21 mouse cellular contexts compared by ENCODE assay signal in the genomic region with DNA sequence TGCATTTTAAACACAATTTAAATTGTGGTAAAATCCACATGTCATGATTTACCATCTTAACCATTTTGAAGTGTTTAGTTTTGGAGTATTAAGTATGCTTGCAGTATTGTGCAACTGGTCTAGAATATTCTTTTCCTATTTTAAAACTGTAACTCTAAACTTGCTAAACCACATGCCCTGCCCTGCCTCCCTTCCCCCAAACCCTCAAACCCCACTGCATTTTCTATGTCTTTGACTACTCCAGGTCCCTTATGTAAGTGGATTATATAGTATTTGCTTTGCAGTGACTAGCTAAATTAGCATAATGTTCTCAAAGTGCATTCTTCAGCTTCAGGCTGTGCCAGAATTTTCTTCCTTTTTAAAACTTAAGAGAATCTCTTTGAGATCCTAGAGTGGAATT.
DNase-seq lines count a peak whose midpoint lies in the region; ATAC-seq and TF ChIP-seq lines count a peak whose summit lies in the region.
"Had no signal": no experiment of that assay in that cellular context is flagged by ENCODE, and none has a peak within 500 bp of the region (broad histone marks: within the 10 kb centered on the region; RNA-seq: fewer than 3 reads in every experiment).

No protein-coding gene starts in this region.

- DNase-seq in embryonic facial prominence, embryonic 10.5 days (ENCODE audit: low spot score), result no peak
- DNase-seq in midbrain, embryonic 11.5 days (ENCODE audit: low spot score, missing footprints), result peak; percentile 44
- DNase-seq in fibroblast of lung, adult 2 months (ENCODE audit: low read depth), result peak; percentile 31
- DNase-seq in gastrocnemius, adult 2 months, result no peak
- no peak for DNase-seq in embryo, embryonic 10.5 days (ENCODE audit: low spot score)
- DNase-seq: adrenal gland, postnatal 36 days; cerebellum, adult 18-20 months; cerebellum, postnatal 36 days; gastrocnemius, postnatal 36 days; kidney, adult 11 months; layer of hippocampus, postnatal 36 days; liver had no signal

- no peaks in the 10 kb centered on the region for H3K9me3 ChIP-seq in embryonic facial prominence, embryonic 12.5 days
- no peaks in the 10 kb centered on the region for H3K9me3 ChIP-seq in embryonic facial prominence, embryonic 10.5 days
- no peaks in the 10 kb centered on the region for H3K9me3 ChIP-seq in midbrain, embryonic 11.5 days (ENCODE audit: control insufficient read depth, low read length)
- H3K9me3 ChIP-seq in midbrain, embryonic 16.5 days (replicated peaks; ENCODE audit: control insufficient read depth, low read length, poor library complexity, severe bottlenecking), result no peaks in the 10 kb centered on the region
- H3K9me3 ChIP-seq: embryonic facial prominence, embryonic 15.5 days; forebrain, embryonic 12.5 days; heart, embryonic 10.5 days; stomach, embryonic 15.5 days had no signal

- H3K4me3 ChIP-seq in embryonic facial prominence, embryonic 12.5 days, result no peak overlapping the region
- no peak overlapping the region for H3K4me3 ChIP-seq in embryonic facial prominence, embryonic 10.5 days
- no peak overlapping the region for H3K4me3 ChIP-seq in midbrain, embryonic 11.5 days (ENCODE audit: low read depth, low read length)
- H3K4me3 ChIP-seq in midbrain, embryonic 16.5 days (ENCODE audit: low read depth, low read length), result no peak overlapping the region
- no peak overlapping the region for H3K4me3 ChIP-seq in gastrocnemius, adult 2 months
- H3K4me3 ChIP-seq: embryonic facial prominence, embryonic 15.5 days; forebrain, embryonic 12.5 days; heart, embryonic 10.5 days; stomach, embryonic 15.5 days had no signal

- no peaks in the 10 kb centered on the region for H3K27me3 ChIP-seq in embryonic facial prominence, embryonic 12.5 days
- no peaks in the 10 kb centered on the region for H3K27me3 ChIP-seq in embryonic facial prominence, embryonic 10.5 days (replicated peaks; ENCODE audit: low read depth, poor library complexity, severe bottlenecking)
- H3K27me3 ChIP-seq in midbrain, embryonic 11.5 days (ENCODE audit: control insufficient read depth, insufficient read depth, low read length), result no peaks in the 10 kb centered on the region
- H3K27me3 ChIP-seq in midbrain, embryonic 16.5 days (ENCODE audit: control insufficient read depth, insufficient read depth, low read depth, low read length), result no peaks in the 10 kb centered on the region
- H3K27me3 ChIP-seq: embryonic facial prominence, embryonic 15.5 days; forebrain, embryonic 12.5 days; stomach, embryonic 15.5 days had no signal

- no peak overlapping the region for H3K27ac ChIP-seq in embryonic facial prominence, embryonic 12.5 days
- H3K27ac ChIP-seq in embryonic facial prominence, embryonic 10.5 days (replicated peaks), result no peak overlapping the region
- no peak overlapping the region for H3K27ac ChIP-seq in midbrain, embryonic 11.5 days (ENCODE audit: low read depth, low read length)
- H3K27ac ChIP-seq in midbrain, embryonic 16.5 days (ENCODE audit: low read length), result no peak overlapping the region
- H3K27ac ChIP-seq in gastrocnemius, adult 2 months, result no peak overlapping the region
- H3K27ac ChIP-seq: forebrain, embryonic 12.5 days; heart, embryonic 10.5 days; kidney, postnatal 0 days; stomach, embryonic 15.5 days had no signal

- 0 out of 2 replicates have a peak, but pooled peaks have one; percentile 44 for ATAC-seq in embryonic facial prominence, embryonic 12.5 days (ENCODE audit: insufficient number of reproducible peaks, insufficient read depth, low FRiP score, low TSS enrichment)
- no peak for ATAC-seq in midbrain, embryonic 11.5 days (ENCODE audit: low FRiP score)
- ATAC-seq in midbrain, embryonic 16.5 days, result no peak
- ATAC-seq in megakaryocyte progenitor cell, adult 5-6 weeks (replicated peaks; ENCODE audit: poor library complexity), result peak; percentile 60; the same call in 1 of the 2 replicates

- no peak for TF ChIP-seq CTCF in gastrocnemius, adult 2 months (IDR thresholded peaks at IDR 0.05)

- no peaks in the 10 kb centered on the region for H3K36me3 ChIP-seq in embryonic facial prominence, embryonic 12.5 days
- no peaks in the 10 kb centered on the region for H3K36me3 ChIP-seq in embryonic facial prominence, embryonic 10.5 days (replicated peaks)
- H3K36me3 ChIP-seq in midbrain, embryonic 11.5 days (ENCODE audit: control insufficient read depth, insufficient read depth, low read length), result no peaks in the 10 kb centered on the region
- no peaks in the 10 kb centered on the region for H3K36me3 ChIP-seq in midbrain, embryonic 16.5 days (ENCODE audit: control insufficient read depth, insufficient read depth, low read length)
- H3K36me3 ChIP-seq: embryonic facial prominence, embryonic 15.5 days; forebrain, embryonic 12.5 days; G1E; heart, embryonic 10.5 days; stomach, embryonic 15.5 days had no signal

- intact Hi-C loops in gastrocnemius, adult 2 months (cut with DNase I), result no loop called here

- peaks cover 9% of the 10 kb centered on the region for H3K4me1 ChIP-seq in embryonic facial prominence, embryonic 12.5 days
- peaks cover 13% of the 10 kb centered on the region for H3K4me1 ChIP-seq in embryonic facial prominence, embryonic 10.5 days
- no peaks in the 10 kb centered on the region for H3K4me1 ChIP-seq in midbrain, embryonic 11.5 days (ENCODE audit: control insufficient read depth, insufficient read depth, low read length)
- H3K4me1 ChIP-seq in midbrain, embryonic 16.5 days (ENCODE audit: control insufficient read depth, insufficient read depth, low read length), result peaks cover 6% of the 10 kb centered on the region
- H3K4me1 ChIP-seq: stomach, embryonic 15.5 days had no signal

- no peak overlapping the region for H3K4me2 ChIP-seq in embryonic facial prominence, embryonic 12.5 days (replicated peaks)
- no peak overlapping the region for H3K4me2 ChIP-seq in midbrain, embryonic 11.5 days
- H3K4me2 ChIP-seq in midbrain, embryonic 16.5 days (ENCODE audit: low read length), result no peak overlapping the region
- H3K4me2 ChIP-seq: embryonic facial prominence, embryonic 15.5 days; forebrain, embryonic 12.5 days; stomach, embryonic 15.5 days had no signal

- H3K9ac ChIP-seq in embryonic facial prominence, embryonic 12.5 days, result no peak overlapping the region
- no peak overlapping the region for H3K9ac ChIP-seq in midbrain, embryonic 11.5 days (ENCODE audit: low read length)
- H3K9ac ChIP-seq in midbrain, embryonic 16.5 days (ENCODE audit: low read depth, low read length), result no peak overlapping the region
- H3K9ac ChIP-seq: embryonic facial prominence, embryonic 15.5 days; forebrain, embryonic 12.5 days; stomach, embryonic 15.5 days had no signal

Comparison
In these comparisons a context has a peak if more than half of its experiments do, and no peak if none do; other contexts are left out.
1. ATAC-seq: peak in embryonic facial prominence, embryonic 12.5 days (single experiment) and megakaryocyte progenitor cell, adult 5-6 weeks (single experiment); none in midbrain, embryonic 11.5 days (single experiment) and midbrain, embryonic 16.5 days (single experiment).
2. DNase-seq: peak in midbrain, embryonic 11.5 days (single experiment) and fibroblast of lung, adult 2 months (single experiment); none in embryonic facial prominence, embryonic 10.5 days (single experiment), gastrocnemius, adult 2 months (single experiment) and embryo, embryonic 10.5 days (single experiment).